Mouse (Mus musculus) layer of hippocampus, adult 9-11 months (tissue): ENCODE measurements at regions not wholly inside any gene's neighbourhood (a gene's known extent, or its start where the extent isn't known, plus 50 kb on each side); places are given as distances from the start of the nearest gene placed in this dataset.

ENCODE experiments used
- DNase-seq: peaks from one replicate; pipeline ENCODE4 v3.0.0; 2022

DNA sequence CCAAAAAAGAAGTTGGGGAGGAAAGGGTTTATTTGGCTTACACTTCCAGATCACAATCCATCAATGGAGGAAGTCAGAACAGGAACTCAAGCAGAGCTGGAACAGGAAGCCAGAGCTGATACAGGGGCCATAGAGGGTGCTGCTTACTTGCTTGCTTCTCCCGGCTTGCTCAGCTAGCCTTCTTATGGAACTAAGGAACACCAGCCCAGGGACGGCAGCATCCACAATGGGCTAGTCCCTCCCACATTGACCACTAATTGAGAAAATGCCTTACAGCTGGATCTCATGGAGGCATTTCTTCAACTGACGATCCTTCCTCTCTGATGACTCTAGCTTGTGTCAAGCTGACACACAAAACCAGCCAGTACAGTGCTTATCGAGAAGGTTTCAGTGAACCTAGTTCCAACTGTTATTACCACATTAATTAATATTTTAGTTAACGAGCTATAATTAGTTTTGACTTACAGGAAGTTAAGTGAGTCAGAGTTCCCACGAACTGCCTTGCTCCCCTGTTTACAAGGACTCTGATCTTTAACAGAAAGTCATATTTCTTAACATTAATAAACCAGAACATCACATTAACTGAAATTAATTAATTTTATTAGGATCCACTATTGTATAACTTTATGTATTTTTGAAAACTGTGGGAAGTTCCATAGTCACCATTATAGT, 158.2 kb downstream of the Calcrl start:
- DNase-seq, result no peak

DNA sequence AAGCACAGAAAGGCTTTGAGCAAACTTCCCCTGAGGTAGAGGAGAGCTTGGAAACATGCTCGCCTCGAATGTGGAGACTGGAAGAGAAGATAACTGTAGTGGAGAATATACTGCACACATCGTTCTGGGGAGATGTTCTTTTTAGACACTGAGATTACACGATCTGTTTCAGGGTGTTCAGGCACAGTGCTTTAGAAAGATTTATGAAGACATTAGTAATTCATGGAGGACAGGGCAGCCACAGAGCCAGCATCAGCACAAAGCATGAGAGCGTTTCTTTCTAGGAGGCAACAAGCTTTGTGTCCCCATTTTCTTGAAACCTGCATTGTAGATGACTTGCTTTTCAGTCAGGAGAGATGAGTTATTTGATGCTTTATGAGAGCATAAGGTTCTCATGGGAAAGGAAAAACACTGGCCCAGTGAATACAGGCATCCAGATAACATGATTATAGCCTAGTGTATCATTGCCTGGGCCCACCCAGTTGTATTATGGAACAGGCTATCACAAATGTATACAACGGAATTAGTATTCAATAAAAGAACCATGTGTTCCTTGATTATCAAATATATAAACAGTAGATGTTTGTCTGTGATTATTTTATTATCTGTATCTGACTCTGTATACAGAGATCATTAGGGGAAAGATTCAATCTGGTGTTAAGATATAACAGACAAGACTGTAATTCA, 151.0 kb downstream of the Calcrl start:
- no peak for DNase-seq

GRCm38 (mm10) chr2:84277181-84277580, 148.0 kb downstream of the Calcrl start:
- DNase-seq, result no peak
